Mouse (Mus musculus) erythroblast, embryonic 14.5 days (primary cell): Measurements from ENCODE around the gene Pacrg.

Experiments
- GATA1 ChIP-seq: IDR thresholded peaks from 2 replicates; pipeline ENCODE4 v1.6.1; 2012; ENCODE audit warnings: low read length, inconsistent platforms, mixed read lengths
- TAL1 ChIP-seq: IDR thresholded peaks from 3 replicates; pipeline ENCODE4 v1.6.1; 2012; ENCODE audit warnings: low read length, inconsistent platforms, mixed read lengths

DNA sequence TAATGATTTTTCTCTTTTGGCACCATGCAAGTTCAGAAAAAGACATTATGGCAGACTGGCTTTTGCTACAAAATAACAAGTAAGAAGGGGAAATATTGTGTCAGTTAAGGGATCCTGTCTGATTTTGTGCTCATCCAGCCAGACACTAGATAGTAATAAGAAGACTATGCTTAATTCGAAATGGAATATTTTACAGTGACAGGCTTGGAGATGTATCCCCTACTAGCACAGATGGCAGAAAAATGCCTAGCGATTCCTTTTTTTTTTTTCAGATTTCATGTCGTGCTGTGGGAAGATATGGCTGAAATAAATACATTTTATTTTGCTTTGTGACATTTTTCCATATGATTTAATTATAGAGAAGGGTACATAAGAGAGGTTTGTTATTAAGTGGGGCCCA lies 333.2 kb downstream of the Pacrg start:
- TF ChIP-seq TAL1 (no peak), GATA1 (no peak)
